Mouse (Mus musculus) cerebral cortex, adult 2 months (tissue): ENCODE data around the gene Birc5.

Source experiments
- WGBS: fragments of 180-500 bp; shearing (Covaris S2); methylation state at CpG from one replicate; pipeline ENCODE4 v1.1.7; 2018; 5-methylcytosine and 5-hydroxymethylcytosine counted together

The Birc5 gene

GRCm38 (mm10) chr11:117848985-117849671, at the start of gene Birc5:
Gene Birc5, plus strand, starts transcription at chr11:117849251.
- WGBS, result under 1% methylated on average over 51 of the region's 51 CpGs

GRCm38 (mm10) chr11:117800038-117800437, 49.0 kb upstream of the Birc5 start:
- 66% methylated on average over 7 of the region's 7 CpGs for whole genome bisulfite sequencing

DNA sequence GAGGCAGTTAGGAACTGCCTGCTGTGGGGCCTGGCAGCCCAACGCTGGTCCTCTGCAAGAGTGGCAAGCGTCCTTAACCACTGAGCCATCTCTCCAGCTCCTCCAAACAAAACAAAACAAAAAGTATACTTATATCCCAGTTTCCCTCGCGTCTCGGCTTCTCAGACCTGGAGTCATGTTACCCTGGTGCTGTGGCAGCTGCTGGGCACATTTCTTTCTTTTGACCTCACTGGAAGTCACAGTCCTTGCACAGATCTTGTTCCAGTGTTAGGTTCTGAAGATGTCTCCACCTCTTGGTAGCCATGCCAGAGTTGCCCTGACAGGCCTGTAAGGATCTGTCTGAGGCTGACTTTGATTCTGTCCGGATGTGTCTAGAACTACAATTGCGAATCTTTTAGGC, 47.4 kb upstream of the Birc5 start:
- 90% methylated on average over 7 of the region's 7 CpGs for WGBS

DNA sequence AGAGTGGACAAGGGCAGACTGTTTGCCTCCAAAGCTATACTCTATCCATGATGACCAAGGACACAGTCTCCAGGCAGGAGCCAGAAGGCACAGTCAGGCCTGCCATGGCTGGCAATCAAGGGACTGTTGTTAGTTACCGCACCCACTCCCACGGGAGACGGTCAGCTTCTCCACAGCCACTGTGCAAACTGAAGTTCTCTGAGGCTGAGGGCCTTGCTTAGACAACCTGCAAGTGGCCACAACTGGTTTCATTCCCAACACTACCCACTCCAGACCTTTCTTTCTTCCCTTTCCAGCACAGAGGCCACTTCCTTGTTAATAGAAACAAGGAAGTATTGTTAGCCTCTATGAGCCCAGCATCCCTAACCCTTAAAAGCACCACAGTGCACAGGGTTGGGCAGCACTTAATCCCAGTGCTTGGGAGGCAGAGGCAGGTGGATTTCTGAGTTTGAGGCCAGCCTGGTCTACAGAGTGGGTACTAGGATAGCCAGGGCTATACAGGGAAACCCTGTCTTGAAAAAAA, 45.8 kb upstream of the Birc5 start:
- WGBS, result 66% methylated on average over 3 of the region's 3 CpGs

DNA sequence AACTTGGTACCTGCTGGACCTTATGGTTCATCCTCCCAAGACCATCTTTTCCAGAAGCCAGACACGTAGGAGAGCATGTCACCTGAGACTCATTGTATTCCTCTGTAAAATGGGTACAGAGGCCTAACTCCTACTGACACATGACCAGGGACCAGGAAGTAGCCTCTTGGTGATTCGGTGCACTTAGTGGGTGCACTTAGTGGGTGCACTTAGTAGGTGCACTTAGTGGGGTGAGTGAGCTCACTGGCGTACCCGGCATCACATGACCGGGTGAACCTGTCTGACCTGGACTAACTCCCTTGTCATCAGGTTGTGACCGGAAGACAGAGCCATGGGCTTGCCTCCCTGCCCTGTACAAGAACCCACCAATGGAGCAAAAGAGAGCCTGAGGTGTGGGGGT, 42.3 kb upstream of the Birc5 start:
- 96% methylated on average over 6 of the region's 6 CpGs for WGBS

DNA sequence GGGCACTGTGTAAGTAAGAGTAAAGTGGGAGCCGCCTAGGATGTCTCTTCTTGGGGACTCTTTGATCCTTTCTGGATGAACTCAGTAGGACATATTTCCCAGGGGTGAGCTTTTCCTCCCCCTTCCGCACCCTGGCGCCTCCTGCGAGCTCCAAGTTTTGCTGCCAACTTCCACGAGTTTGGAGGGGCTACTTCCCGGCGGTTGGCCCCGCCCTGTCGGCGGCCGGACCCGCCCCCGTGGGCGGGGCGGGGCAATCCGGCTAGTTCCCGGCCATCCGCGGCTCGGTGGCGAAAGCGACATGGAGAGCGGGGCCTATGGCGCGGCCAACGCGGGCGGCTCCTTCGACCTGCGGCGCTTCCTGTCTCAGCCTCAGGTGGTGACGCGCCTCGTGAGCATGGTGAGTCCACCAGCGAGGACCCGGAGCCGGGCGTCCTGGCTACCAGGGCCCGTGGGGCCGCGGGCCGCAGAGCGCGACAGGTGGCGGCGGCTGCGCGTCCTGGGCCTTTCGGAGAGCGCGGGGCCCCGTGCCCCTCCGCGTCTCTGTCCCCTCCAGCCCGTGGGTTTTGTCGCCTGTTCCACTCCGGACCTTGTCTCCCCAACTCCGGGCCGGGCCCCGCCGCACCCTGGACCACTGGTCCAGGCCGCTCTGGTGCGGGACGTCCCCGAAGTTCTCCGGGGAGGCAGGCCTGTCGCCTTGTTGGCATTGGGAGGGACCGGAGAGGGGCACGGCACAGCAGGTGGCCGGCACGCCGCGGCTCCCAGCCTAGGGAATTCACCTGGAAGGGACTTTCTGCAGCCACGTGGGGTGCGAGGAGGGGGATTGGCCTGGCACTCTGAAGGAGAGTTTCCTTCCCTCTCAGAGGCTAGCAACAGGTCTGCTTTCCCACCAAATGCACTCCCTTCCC, 39.4 kb upstream of the Birc5 start, which contains the start of the genes Gm20708 and Syngr2:
Gene Gm20708 (plus strand): TSS at position 262 of the 905 bp plus-strand sequence.
Gene Syngr2 (plus strand): TSS at position 262 of the 905 bp plus-strand sequence.
- WGBS, result 1% methylated on average over 69 of the region's 75 CpGs

DNA sequence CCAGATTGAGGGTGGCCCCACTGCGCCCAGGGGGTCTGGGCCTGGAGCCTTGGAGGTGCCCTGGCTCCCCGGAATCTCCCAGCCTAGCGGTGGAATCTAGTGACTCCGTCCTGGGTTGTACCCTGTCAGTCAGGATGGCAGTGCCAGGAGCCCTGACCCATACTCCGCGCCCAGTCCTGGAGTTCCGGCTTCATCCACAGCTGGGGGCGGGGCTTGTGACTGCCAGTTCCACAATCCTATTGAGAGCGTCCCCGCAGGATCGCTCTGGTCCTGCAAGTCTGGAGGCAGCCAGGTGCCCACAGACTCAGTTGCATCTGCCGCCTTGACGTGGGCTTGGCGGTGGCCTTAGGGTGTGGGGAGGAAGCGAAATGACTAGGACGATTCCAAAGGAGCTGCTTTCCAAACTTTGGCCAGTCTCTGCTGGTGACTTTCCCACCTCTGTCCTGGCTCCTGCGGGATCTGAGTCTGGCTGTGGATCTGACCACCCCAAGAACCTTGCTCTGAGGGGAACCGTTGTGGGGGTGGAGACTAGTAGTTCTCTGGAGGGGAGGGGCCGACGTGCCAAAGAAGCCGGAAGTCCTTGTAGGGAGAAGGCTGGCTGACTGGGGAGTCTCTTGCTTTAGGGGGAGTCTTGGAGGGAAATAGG, 38.5 kb upstream of the Birc5 start:
- 4% methylated on average over 21 of the region's 21 CpGs for WGBS

GRCm38 (mm10) chr11:117813867-117814266, 35.2 kb upstream of the Birc5 start:
- WGBS, result 65% methylated on average over 5 of the region's 5 CpGs

- WGBS, result 89% methylated on average over 6 of the region's 6 CpGs
Measured at GRCm38 (mm10) chr11:117814704-117815366, 34.2 kb upstream of the Birc5 start.

- 56% methylated on average over 9 of the region's 9 CpGs for WGBS
Measured at GRCm38 (mm10) chr11:117815850-117816249, 33.2 kb upstream of the Birc5 start.

DNA sequence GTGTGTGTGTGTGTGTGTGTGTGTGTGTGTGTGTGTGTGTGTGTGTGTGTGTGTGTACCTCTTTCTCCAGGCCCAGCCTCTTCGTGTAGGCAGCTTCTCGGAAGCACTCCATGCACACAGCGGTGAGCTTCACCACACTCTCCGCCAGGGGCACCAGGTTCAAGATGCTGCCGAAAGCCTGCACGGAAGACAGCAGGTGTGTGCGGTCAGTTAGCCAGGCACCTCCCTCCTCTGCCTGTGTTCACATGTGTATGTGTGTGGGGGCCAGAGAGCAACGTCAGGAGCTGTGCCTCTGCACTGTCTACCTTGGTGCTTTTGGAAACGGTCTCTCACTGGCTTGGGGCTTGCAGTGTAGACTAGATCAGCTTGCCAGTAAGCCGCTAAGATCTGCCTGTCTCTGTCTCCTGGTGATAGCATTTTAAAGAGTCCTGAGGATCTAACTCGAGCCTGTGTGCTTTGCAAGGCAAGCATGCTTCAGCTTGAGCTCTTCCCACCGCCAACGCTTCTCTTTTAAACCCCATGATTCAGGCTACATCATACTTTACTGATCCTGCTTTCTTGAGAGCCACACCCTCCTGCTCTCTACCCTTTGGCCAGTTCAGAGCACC, 32.6 kb upstream of the Birc5 start:
- WGBS, result 75% methylated on average over 13 of the region's 13 CpGs

DNA sequence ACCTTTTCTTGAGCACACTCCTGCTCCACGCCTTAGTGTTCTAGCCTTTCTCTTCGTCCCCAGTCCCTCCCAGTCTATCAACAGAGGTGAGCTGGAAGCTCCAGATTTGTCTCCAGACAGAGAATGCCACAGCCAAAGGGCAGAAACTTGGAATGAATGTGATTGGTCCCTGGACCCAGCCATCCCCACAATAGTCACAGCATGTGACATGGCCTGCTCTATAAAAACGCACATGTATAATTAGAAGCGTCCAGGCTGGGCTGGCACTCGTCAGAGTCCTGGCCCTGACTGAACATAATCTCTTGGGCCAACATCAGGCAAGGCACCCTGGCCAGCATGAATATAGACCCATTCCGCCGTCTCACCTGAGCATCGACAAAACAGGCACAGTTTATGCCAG, 30.0 kb upstream of the Birc5 start:
- WGBS, result 53% methylated on average over 8 of the region's 8 CpGs

- 97% methylated on average over 7 of the region's 7 CpGs for WGBS
Measured at GRCm38 (mm10) chr11:117820173-117820572, 28.9 kb upstream of the Birc5 start.

GRCm38 (mm10) chr11:117821868-117822267, 27.2 kb upstream of the Birc5 start:
- WGBS, result 94% methylated on average over 9 of the region's 9 CpGs

- 59% methylated on average over 7 of the region's 7 CpGs for WGBS
Measured at GRCm38 (mm10) chr11:117822728-117823241, 26.3 kb upstream of the Birc5 start.

DNA sequence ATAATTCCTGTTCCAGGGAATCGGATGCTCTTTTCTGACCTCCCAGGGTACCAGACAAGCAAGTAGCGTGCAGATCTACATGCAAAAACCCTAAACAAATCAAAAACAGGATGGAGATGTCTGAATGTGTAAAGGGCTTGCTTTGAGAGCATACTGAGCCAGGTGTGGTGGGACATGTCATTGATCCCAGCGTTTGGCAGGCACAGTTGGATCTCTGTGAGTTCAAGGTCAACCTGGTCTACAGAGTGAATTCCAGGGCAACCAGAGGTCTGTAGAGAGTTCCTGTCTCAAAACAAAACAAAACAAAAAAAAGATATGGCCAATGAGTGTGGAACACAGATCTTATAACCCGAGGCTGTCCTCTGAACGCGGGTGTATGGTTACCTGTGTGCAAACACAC, 25.6 kb upstream of the Birc5 start:
- WGBS, result 91% methylated on average over 6 of the region's 6 CpGs

DNA sequence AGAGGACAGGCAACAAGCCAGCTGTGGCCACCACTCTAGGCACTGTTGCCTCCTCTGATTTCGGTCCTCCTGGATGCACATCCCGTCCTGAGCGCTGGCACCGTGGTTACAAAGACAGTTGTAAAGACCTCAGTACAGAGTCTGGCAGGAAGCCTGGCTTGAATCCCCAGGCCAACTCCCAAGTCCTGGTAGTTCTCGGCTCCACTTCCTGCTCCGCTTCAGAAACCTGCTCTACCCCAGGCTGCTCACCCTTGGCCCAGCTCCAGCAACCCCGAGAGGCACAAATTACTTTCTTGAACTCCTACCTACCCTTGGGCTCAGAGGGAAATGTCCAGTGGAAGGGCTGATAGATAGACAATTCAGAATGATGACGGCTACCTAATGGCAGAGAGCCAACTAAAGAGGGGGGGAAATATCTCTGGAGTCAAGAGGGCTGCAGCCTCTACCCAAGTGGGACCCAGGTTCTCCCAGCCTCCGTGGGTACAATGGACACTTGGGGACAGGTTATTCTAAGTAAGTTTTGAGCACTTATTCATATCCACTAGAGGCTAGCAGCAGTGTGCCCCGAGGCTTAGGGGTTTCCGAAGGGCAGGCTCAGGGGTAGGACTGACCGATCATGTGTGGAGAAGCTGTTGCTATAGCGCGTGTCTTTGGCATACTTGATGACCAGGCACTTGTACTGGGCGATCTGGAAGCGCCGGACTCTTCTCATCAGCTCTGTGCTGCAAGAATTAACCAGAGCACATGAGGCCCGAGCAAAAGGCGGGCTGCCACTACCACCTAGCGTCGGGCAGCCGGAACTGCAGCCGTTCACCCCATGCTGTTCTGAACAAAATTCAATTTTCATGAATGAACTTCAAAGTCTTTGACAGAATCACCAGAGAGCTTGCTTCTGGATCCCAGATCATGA, 24.7 kb upstream of the Birc5 start:
- WGBS, result 8% methylated on average over 23 of the region's 23 CpGs

DNA sequence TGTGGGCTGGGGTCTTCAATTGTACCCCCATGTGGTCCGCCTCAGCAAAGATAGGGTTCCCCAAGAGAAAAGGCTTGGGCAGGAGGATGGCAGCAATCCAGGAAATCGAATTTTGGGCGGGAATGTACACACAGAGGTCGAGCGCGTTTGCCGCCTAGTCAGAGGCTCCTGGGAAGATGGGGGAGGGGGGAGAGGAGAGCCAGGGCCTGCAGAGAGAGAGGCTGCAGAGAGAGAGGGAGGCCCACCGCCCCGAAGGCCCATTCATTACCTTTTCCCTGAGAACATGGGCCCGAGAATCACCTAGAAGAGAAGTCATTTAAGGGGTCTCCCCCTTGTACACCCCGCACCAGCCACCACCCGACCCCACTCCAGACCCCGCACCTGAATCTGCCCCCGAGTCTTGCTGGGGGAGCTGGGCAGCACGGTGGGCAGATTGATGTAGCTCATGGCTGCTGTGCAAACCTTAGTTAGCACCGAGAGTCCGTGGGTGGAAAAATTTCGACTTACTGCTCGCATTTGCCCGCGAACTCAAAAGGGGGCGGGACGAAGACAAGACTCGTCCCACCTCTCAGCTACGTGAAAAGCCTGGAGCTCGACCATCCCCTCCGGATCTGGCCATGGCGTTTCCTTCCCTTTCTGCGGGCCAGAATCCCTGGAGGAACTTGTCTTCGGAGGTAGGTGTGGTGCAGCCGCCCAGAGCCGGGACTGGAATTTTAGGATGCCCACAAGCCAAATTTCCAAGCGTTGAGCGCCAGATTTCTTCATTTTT, 23.5 kb upstream of the Birc5 start, which contains the start of the genes Afmid and Tk1:
Gene Afmid (plus strand): TSS at position 592 of the 769 bp plus-strand sequence.
Gene Tk1 (minus strand): TSS at position 760 of the 769 bp plus-strand sequence.
- WGBS, result under 1% methylated on average over 34 of the region's 34 CpGs

DNA sequence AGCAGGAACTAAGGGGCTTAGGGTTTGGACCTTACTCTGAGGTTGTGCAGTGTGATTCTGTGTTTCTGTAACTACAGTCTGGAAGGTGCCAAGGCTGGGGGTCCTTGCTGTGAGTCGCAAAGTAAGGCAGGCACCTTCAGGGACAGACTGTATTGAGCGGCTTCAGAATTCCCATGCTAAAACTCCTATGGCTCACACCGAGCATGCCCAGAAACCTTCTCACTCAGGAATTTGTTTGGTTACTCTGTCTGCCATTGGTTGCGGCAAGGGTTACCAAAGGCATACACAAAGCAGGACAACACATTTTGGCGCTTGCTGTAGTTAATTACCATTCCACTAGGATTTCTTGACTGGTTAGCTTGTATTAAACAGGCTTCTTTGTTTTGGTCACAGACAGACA, 22.9 kb upstream of the Birc5 start:
- 23% methylated on average over 5 of the region's 5 CpGs for WGBS
